Mouse (Mus musculus): ENCODE measurements at regions not wholly inside any gene's neighbourhood (a gene's known extent, or its start where the extent isn't known, plus 50 kb on each side); places are given as distances from the start of the nearest gene placed in this dataset.

GRCm38 (mm10) chr4:87452122-87452521 lies 221.8 kb upstream of the Slc24a2 start:
- DNase-seq (ENCODE audit: low read depth, low spot score) (no peak), ATAC-seq (no peak)
- H3K27me3 ChIP-seq, result peaks cover 20% of the 10 kb centered on the region
- in situ Hi-C loops (cut with MboI; ENCODE audit: low pct_unique_long_range_greater_than_20kb), result no loop called here
- ChIA-PET POLR2A (no interaction called here), CTCF (no interaction called here)
- no peak for TF ChIP-seq CTCF (IDR thresholded peaks at IDR 0.05)

GRCm38 (mm10) chr4:87451251-87451650 lies 221.0 kb upstream of the Slc24a2 start:
- TF ChIP-seq CTCF (IDR thresholded peaks at IDR 0.05), result no peak
- in situ Hi-C loops (cut with MboI; ENCODE audit: low pct_unique_long_range_greater_than_20kb), result no loop called here
- peaks cover 20% of the 10 kb centered on the region for H3K27me3 ChIP-seq
- ATAC-seq, result no peak
- ChIA-PET POLR2A (no interaction called here), CTCF (no interaction called here)
- no peak for DNase-seq (ENCODE audit: low read depth, low spot score)

- in situ Hi-C loops (cut with MboI; ENCODE audit: low pct_unique_long_range_greater_than_20kb), result no loop called here
- ATAC-seq, result no peak
- ChIA-PET POLR2A (no interaction called here), CTCF (no interaction called here)
- H3K27me3 ChIP-seq, result peaks cover 14% of the 10 kb centered on the region
- DNase-seq (ENCODE audit: low read depth, low spot score), result no peak
- no peak for TF ChIP-seq CTCF (IDR thresholded peaks at IDR 0.05)
Measured at GRCm38 (mm10) chr4:87448338-87448737, 218.1 kb upstream of the Slc24a2 start.

GRCm38 (mm10) chr4:87446856-87447255 lies 216.6 kb upstream of the Slc24a2 start:
- CTCF ChIA-PET, result no interaction called here
- ATAC-seq, result no peak
- no peak for TF ChIP-seq CTCF (IDR thresholded peaks at IDR 0.05)

GRCm38 (mm10) chr4:87434136-87434535 lies 203.9 kb upstream of the Slc24a2 start:
- in situ Hi-C loops (cut with MboI; ENCODE audit: low pct_unique_long_range_greater_than_20kb), result no loop called here
- DNase-seq (ENCODE audit: low read depth, low spot score), result no peak
- ATAC-seq, result no peak
- POLR2A ChIA-PET, result no interaction called here
- no peak for TF ChIP-seq CTCF (IDR thresholded peaks at IDR 0.05)
- peaks cover 14% of the 10 kb centered on the region for H3K27me3 ChIP-seq
- CTCF ChIA-PET, result no interaction called here

More at GRCm38 (mm10) chr4:87446856-87447255, 216.6 kb upstream of the Slc24a2 start:
- peaks cover 16% of the 10 kb centered on the region for H3K27me3 ChIP-seq
- in situ Hi-C loops (cut with MboI; ENCODE audit: low pct_unique_long_range_greater_than_20kb), result no loop called here
- POLR2A ChIA-PET, result no interaction called here
- no peak for DNase-seq (ENCODE audit: low read depth, low spot score)

GRCm38 (mm10) chr4:87428374-87428773 lies 198.1 kb upstream of the Slc24a2 start:
- no peak for TF ChIP-seq CTCF (IDR thresholded peaks at IDR 0.05)
- POLR2A ChIA-PET, result no interaction called here
- CTCF ChIA-PET, result no interaction called here
- in situ Hi-C loops (cut with MboI; ENCODE audit: low pct_unique_long_range_greater_than_20kb), result no loop called here
- ATAC-seq (no peak), DNase-seq (ENCODE audit: low read depth, low spot score) (no peak)
- H3K27me3 ChIP-seq, result no peaks in the 10 kb centered on the region

- ChIA-PET POLR2A (no interaction called here), CTCF (no interaction called here)
- peaks cover 4% of the 10 kb centered on the region for H3K27me3 ChIP-seq
- no peak for DNase-seq (ENCODE audit: low read depth, low spot score)
- no peak for TF ChIP-seq CTCF (IDR thresholded peaks at IDR 0.05)
- ATAC-seq, result no peak
- in situ Hi-C loops (cut with MboI; ENCODE audit: low pct_unique_long_range_greater_than_20kb), result no loop called here
Measured at GRCm38 (mm10) chr4:87424066-87424465, 193.8 kb upstream of the Slc24a2 start.

GRCm38 (mm10) chr4:87422588-87422987 lies 192.3 kb upstream of the Slc24a2 start:
- ATAC-seq, result no peak
- ChIA-PET CTCF (no interaction called here), POLR2A (no interaction called here)
- in situ Hi-C loops (cut with MboI; ENCODE audit: low pct_unique_long_range_greater_than_20kb), result no loop called here
- H3K27me3 ChIP-seq, result peaks cover 4% of the 10 kb centered on the region
- TF ChIP-seq CTCF (IDR thresholded peaks at IDR 0.05), result no peak
- DNase-seq (ENCODE audit: low read depth, low spot score), result no peak

- DNase-seq (ENCODE audit: low read depth, low spot score) (no peak), ATAC-seq (no peak)
- CTCF ChIA-PET, result no interaction called here
- POLR2A ChIA-PET, result no interaction called here
- no peaks in the 10 kb centered on the region for H3K27me3 ChIP-seq
- in situ Hi-C loops (cut with MboI; ENCODE audit: low pct_unique_long_range_greater_than_20kb), result no loop called here
- no peak for TF ChIP-seq CTCF (IDR thresholded peaks at IDR 0.05)
Measured at GRCm38 (mm10) chr4:87403354-87403753, 173.1 kb upstream of the Slc24a2 start.

GRCm38 (mm10) chr4:87402173-87402556 lies 171.9 kb upstream of the Slc24a2 start:
- CTCF ChIA-PET, result no interaction called here
- no peaks in the 10 kb centered on the region for H3K27me3 ChIP-seq
- in situ Hi-C loops (cut with MboI; ENCODE audit: low pct_unique_long_range_greater_than_20kb), result no loop called here
- ATAC-seq (no peak), DNase-seq (ENCODE audit: low read depth, low spot score) (no peak)
- no peak for TF ChIP-seq CTCF (IDR thresholded peaks at IDR 0.05)
- POLR2A ChIA-PET, result no interaction called here

GRCm38 (mm10) chr4:87401316-87402172 lies 171.3 kb upstream of the Slc24a2 start:
- no peak for ATAC-seq
- no peaks in the 10 kb centered on the region for H3K27me3 ChIP-seq
- TF ChIP-seq CTCF (IDR thresholded peaks at IDR 0.05), result no peak
- in situ Hi-C loops (cut with MboI; ENCODE audit: low pct_unique_long_range_greater_than_20kb), result no loop called here
- no peak for DNase-seq (ENCODE audit: low read depth, low spot score)
- ChIA-PET POLR2A (no interaction called here), CTCF (no interaction called here)

GRCm38 (mm10) chr4:87386835-87387234 lies 156.6 kb upstream of the Slc24a2 start:
- ATAC-seq (no peak), DNase-seq (ENCODE audit: low read depth, low spot score) (no peak)
- ChIA-PET CTCF (interaction anchor here (1.5 to 2.6 kb wide), 2 partner anchors 12 to 19 kb away, joined by 4 to 8 read pairs; no protein-coding TSS in a partner anchor), POLR2A (no interaction called here)
- H3K27me3 ChIP-seq, result no peaks in the 10 kb centered on the region
- TF ChIP-seq CTCF (IDR thresholded peaks at IDR 0.05), result no peak
- in situ Hi-C loops (cut with MboI; ENCODE audit: low pct_unique_long_range_greater_than_20kb), result no loop called here
